Mouse (Mus musculus) small intestine, adult 2 months (tissue): ENCODE data around the gene Crct1. TPM values are rescaled to one million over a fixed set of nuclear protein-coding genes. Genes with fewer than 3 reads are reported as not detected.

Experiments used
- H3K27ac ChIP-seq: fragments of 200-500 bp; 2 replicates; pipeline ENCODE4 v1.5.1; 2012; ENCODE audit warnings: low read depth, low read length, control low read depth, inconsistent platforms; ENCODE audit not compliant: insufficient read depth
- H3K27me3 ChIP-seq: fragments of 200-500 bp; 2 replicates; pipeline ENCODE4 v1.6.1; 2012; ENCODE audit warnings: mild to moderate bottlenecking, moderate library complexity, low read length, inconsistent platforms; ENCODE audit not compliant: control insufficient read depth, insufficient read depth
- H3K36me3 ChIP-seq: fragments of 200-500 bp; 2 replicates; pipeline ENCODE4 v1.6.1; 2012; ENCODE audit warnings: mild to moderate bottlenecking, low read length, control low read depth, inconsistent platforms; ENCODE audit not compliant: control insufficient read depth, insufficient read depth
- H3K4me1 ChIP-seq: fragments of 200-500 bp; 2 replicates; pipeline ENCODE4 v1.6.1; 2012; ENCODE audit warnings: low read length, inconsistent platforms, mixed read lengths; ENCODE audit not compliant: control insufficient read depth, insufficient read depth, insufficient read length
- H3K4me3 ChIP-seq: fragments of 200-500 bp; 2 replicates; pipeline ENCODE4 v1.5.1; 2012; ENCODE audit warnings: low read depth, mild to moderate bottlenecking, control low read depth, inconsistent platforms, low read length, moderate library complexity
- CTCF ChIP-seq: fragments of 200-500 bp; IDR thresholded peaks from 2 replicates; pipeline ENCODE4 v1.5.1; 2012; ENCODE audit warnings: low read depth, mild to moderate bottlenecking, control low read depth, inconsistent platforms, low read length, moderate library complexity, mixed read lengths; ENCODE audit not compliant: insufficient replicate concordance, insufficient read length; ENCODE audit errors: extremely low read depth
- POLR2A ChIP-seq: fragments of 200-500 bp; IDR thresholded peaks from 2 replicates; pipeline ENCODE4 v1.6.1; 2012; ENCODE audit warnings: low read depth, mild to moderate bottlenecking, control low read depth, inconsistent platforms, low read length, moderate library complexity
- WGBS: fragments of 180-500 bp; shearing (Covaris S2); methylation state at CpG from one replicate; pipeline ENCODE4 v1.1.7; 2018; 5-methylcytosine and 5-hydroxymethylcytosine counted together
- polyA plus RNA-seq: library from polyadenylated mRNA; depleted of rRNA; stranded (reverse); fragments of >200 nt; gene quantifications from 2 replicates; pipeline ENCODE4 v1.2.3, GENCODE M21; 2012

Crct1 gene
- polyA plus RNA-seq, 1 experiment: 0.19 TPM

GRCm38 (mm10) chr3:93018960-93019359 is 3.5 kb upstream of the Crct1 start, which contains the start of gene Lce1m:
Lce1m (minus strand) TSS chr3:93019060.
- Histone ChIP-seq H3K36me3 (no peaks in the 10 kb centered on the region), H3K4me3 (no peak within 1 kb of the TSS), H3K27ac (no peak within 1 kb of the TSS), H3K4me1 (no peaks in the 10 kb centered on the region), H3K27me3 (peaks cover 2% of the 10 kb centered on the region; the same call in 1 of the 2 replicates)
- 92% methylated on average over 2 of the region's 2 CpGs for WGBS
- TF ChIP-seq POLR2A (no peak), CTCF (no peak)

GRCm38 (mm10) chr3:93014871-93015270 is 616 bp downstream of the Crct1 start:
- H3K36me3 ChIP-seq: no peaks in the 10 kb centered on the region
- H3K27ac ChIP-seq: no peak overlapping the region
- H3K4me3 ChIP-seq: no peak overlapping the region
- TF ChIP-seq CTCF: no peak
- 14% methylated on average over 5 of the region's 5 CpGs for WGBS
- peaks cover 2% of the 10 kb centered on the region; the same call in 1 of the 2 replicates for H3K27me3 ChIP-seq
- H3K4me1 ChIP-seq: no peaks in the 10 kb centered on the region

GRCm38 (mm10) chr3:93014378-93014801 is 1.1 kb downstream of the Crct1 start:
- Histone ChIP-seq H3K27ac (no peak overlapping the region), H3K4me1 (no peaks in the 10 kb centered on the region), H3K4me3 (peak overlapping the region; percentile 34), H3K27me3 (peaks cover 2% of the 10 kb centered on the region; the same call in 1 of the 2 replicates), H3K36me3 (no peaks in the 10 kb centered on the region)
- 2% methylated on average over 24 of the region's 24 CpGs for WGBS
- no peak for TF ChIP-seq CTCF
- TF ChIP-seq POLR2A: no peak

GRCm38 (mm10) chr3:93002843-93003242 is 12.6 kb downstream of the Crct1 start:
- no peaks in the 10 kb centered on the region for H3K27me3 ChIP-seq
- no peak for TF ChIP-seq CTCF
- TF ChIP-seq POLR2A: no peak
- WGBS: 59% methylated on average over 4 of the region's 4 CpGs
- no peaks in the 10 kb centered on the region for H3K36me3 ChIP-seq
- H3K4me3 ChIP-seq: no peak overlapping the region
- H3K4me1 ChIP-seq: no peaks in the 10 kb centered on the region
- H3K27ac ChIP-seq: no peak overlapping the region

- Histone ChIP-seq H3K27ac (no peak overlapping the region), H3K36me3 (no peaks in the 10 kb centered on the region), H3K27me3 (no peaks in the 10 kb centered on the region), H3K4me1 (no peaks in the 10 kb centered on the region), H3K4me3 (no peak overlapping the region)
- no peak for TF ChIP-seq POLR2A
- no peak for TF ChIP-seq CTCF
- 62% methylated on average over 3 of the region's 3 CpGs for WGBS
These were observed 14.9 kb downstream of the Crct1 start for GRCm38 (mm10) chr3:93000621-93001020.

GRCm38 (mm10) chr3:92998691-92999090 is 16.8 kb downstream of the Crct1 start:
- 3% methylated on average over 7 of the region's 7 CpGs for WGBS
- no peaks in the 10 kb centered on the region for H3K36me3 ChIP-seq

GRCm38 (mm10) chr3:92991926-92992325 is 23.6 kb downstream of the Crct1 start, which contains the start of gene Lce3f:
Lce3f (plus strand) TSS chr3:92992226.
- Histone ChIP-seq H3K36me3 (no peaks in the 10 kb centered on the region), H3K27me3 (no peaks in the 10 kb centered on the region), H3K4me3 (no peak within 1 kb of the TSS), H3K4me1 (no peaks in the 10 kb centered on the region), H3K27ac (no peak within 1 kb of the TSS)
- TF ChIP-seq POLR2A (no peak), CTCF (no peak)

More at GRCm38 (mm10) chr3:92998691-92999090, 16.8 kb downstream of the Crct1 start:
- Histone ChIP-seq H3K27ac (no peak overlapping the region), H3K4me1 (no peaks in the 10 kb centered on the region), H3K4me3 (no peak overlapping the region), H3K27me3 (no peaks in the 10 kb centered on the region)
- TF ChIP-seq POLR2A (no peak), CTCF (peak; percentile 89)
